Mouse (Mus musculus) myocyte (in vitro differentiated cells): ENCODE measurements around the gene Gpr18. TPM values are rescaled to one million over a fixed set of nuclear protein-coding genes. Genes with fewer than 3 reads are reported as not detected.

ENCODE experiments used
- H3K27me3 ChIP-seq: one replicate; pipeline ENCODE4 v1.6.1; 2011; ENCODE audit not compliant: control insufficient read depth, insufficient read depth, insufficient read length
- H3K36me3 ChIP-seq: one replicate; pipeline ENCODE4 v1.6.1; 2011; ENCODE audit not compliant: control insufficient read depth, insufficient read depth
- H3K4me2 ChIP-seq: one replicate; pipeline ENCODE4 v1.6.1; 2011; ENCODE audit warnings: low read depth, control low read depth
- H3K4me3 ChIP-seq: one replicate; pipeline ENCODE4 v1.5.1; 2011; ENCODE audit warnings: mild to moderate bottlenecking, control low read depth, moderate library complexity
- H3K79me2 ChIP-seq: one replicate; pipeline ENCODE4 v1.6.1; 2011; ENCODE audit not compliant: control insufficient read depth, insufficient read depth
- H3ac ChIP-seq: one replicate; pipeline ENCODE4 v1.6.1; 2011; ENCODE audit not compliant: control insufficient read depth, insufficient read length
- CEBPB ChIP-seq: IDR thresholded peaks from 2 replicates; pipeline ENCODE4 v1.6.1; 2011; ENCODE audit warnings: mild to moderate bottlenecking, moderate library complexity; ENCODE audit not compliant: poor library complexity, insufficient read depth, severe bottlenecking
- E2F4 ChIP-seq: IDR thresholded peaks from one replicate; pipeline ENCODE4 v1.6.1; 2011; ENCODE audit warnings: mild to moderate bottlenecking, control low read depth, moderate library complexity; ENCODE audit not compliant: insufficient read depth
- MAX ChIP-seq: IDR thresholded peaks from one replicate; pipeline ENCODE4 v1.6.1; 2011; ENCODE audit warnings: low read depth, mild to moderate bottlenecking, control low read depth
- MYOD1 ChIP-seq, 3 experiments: IDR thresholded peaks; one replicate each; pipeline ENCODE4 v1.6.1; 2011; ENCODE audit warnings: control low read depth in 2 of 3, low read depth in 2 of 3, mild to moderate bottlenecking in 2 of 3, moderate library complexity in 1 of 3; ENCODE audit not compliant: insufficient read length in 2 of 3, control insufficient read depth in 1 of 3
- MYOG ChIP-seq, 3 experiments: IDR thresholded peaks; one replicate each; pipeline ENCODE4 v1.6.1; 2011; ENCODE audit warnings: control low read depth in 2 of 3, low read depth in 2 of 3, mild to moderate bottlenecking in 2 of 3; ENCODE audit not compliant: insufficient read length in 2 of 3, control insufficient read depth in 1 of 3, insufficient read depth in 1 of 3
- POLR2A ChIP-seq: IDR thresholded peaks from one replicate; pipeline ENCODE4 v1.6.1; 2011; ENCODE audit warnings: low read depth, mild to moderate bottlenecking, control low read depth, moderate library complexity; ENCODE audit not compliant: insufficient read length
- POLR2AphosphoS2 ChIP-seq: IDR thresholded peaks from one replicate; pipeline ENCODE4 v1.6.1; 2011; ENCODE audit warnings: low read depth, control low read depth; ENCODE audit not compliant: insufficient read length
- REST ChIP-seq: IDR thresholded peaks from one replicate; pipeline ENCODE4 v1.6.1; 2011; ENCODE audit warnings: mild to moderate bottlenecking, control low read depth, moderate library complexity; ENCODE audit not compliant: insufficient read depth, insufficient read length
- SRF ChIP-seq: IDR thresholded peaks from one replicate; pipeline ENCODE4 v1.6.1; 2011; ENCODE audit warnings: low read depth; ENCODE audit not compliant: control insufficient read depth, insufficient read length
- TCF12 ChIP-seq: IDR thresholded peaks from one replicate; pipeline ENCODE4 v1.6.1; 2011; ENCODE audit warnings: mild to moderate bottlenecking, control low read depth; ENCODE audit not compliant: poor library complexity, insufficient read depth, severe bottlenecking
- TCF3 ChIP-seq: IDR thresholded peaks from one replicate; pipeline ENCODE4 v1.6.1; 2011; ENCODE audit warnings: low read depth, control low read depth; ENCODE audit not compliant: insufficient read length
- USF1 ChIP-seq: IDR thresholded peaks from one replicate; pipeline ENCODE4 v1.6.1; 2011; ENCODE audit warnings: low read depth, mild to moderate bottlenecking, control low read depth, moderate library complexity
- polyA plus RNA-seq: library from polyadenylated mRNA; unstranded; fragments of >200 nt; fragmentation: generic; extraction: Trizol; gene quantifications from one replicate; pipeline ENCODE4 v1.2.1, GENCODE M21; 2012; ENCODE audit warnings: missing spikeins

Gene Gpr18
- polyA plus RNA-seq, 1 experiment: not detected

GRCm38 (mm10) chr14:121920511-121921124 is 5.0 kb upstream of the Gpr18 start:
- Histone ChIP-seq H3K79me2 (no peaks in the 10 kb centered on the region), H3K36me3 (no peaks in the 10 kb centered on the region), H3K4me2 (no peak overlapping the region), H3K4me3 (no peak overlapping the region), H3K27me3 (no peaks in the 10 kb centered on the region), H3ac (no peak overlapping the region)
- TF ChIP-seq CEBPB: no peak
- TF ChIP-seq POLR2AphosphoS2: no peak
- no peak for TF ChIP-seq POLR2A
- no peak for TF ChIP-seq MAX
- TF ChIP-seq E2F4: no peak
- TF ChIP-seq SRF: no peak
- no peak for TF ChIP-seq TCF12
- TF ChIP-seq MYOD1 (IDR thresholded peaks at IDR 0.05; ENCODE audit: control insufficient read depth in 1 of 3, insufficient read length in 2 of 3, low read depth in 2 of 3): no peak
- TF ChIP-seq MYOG (IDR thresholded peaks at IDR 0.05; ENCODE audit: control insufficient read depth in 1 of 3, insufficient read depth in 1 of 3, insufficient read length in 2 of 3, low read depth in 2 of 3): no peak
- TF ChIP-seq USF1: no peak
- TF ChIP-seq REST: no peak
- TF ChIP-seq TCF3: no peak

DNA sequence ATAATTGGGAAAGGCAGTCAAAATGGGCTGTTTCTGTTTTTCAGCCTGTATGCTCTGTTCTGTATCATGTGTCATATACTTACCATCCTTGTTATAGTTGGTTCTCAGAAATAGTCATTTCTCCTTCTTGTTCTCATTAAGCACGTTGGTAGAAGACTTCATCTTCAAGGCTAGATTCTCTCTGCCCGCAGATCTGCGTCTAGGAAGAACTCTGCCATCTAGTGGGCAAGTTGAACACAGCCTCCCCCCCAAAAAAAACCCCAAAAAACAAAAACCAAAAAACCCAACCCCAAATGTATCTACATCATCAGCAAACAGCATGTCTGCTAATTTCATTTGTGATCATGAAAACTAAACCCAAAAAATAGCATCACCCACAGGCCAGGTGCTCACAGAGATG is 4.2 kb upstream of the Gpr18 start:
- no peak overlapping the region for H3K4me3 ChIP-seq
- H3K79me2 ChIP-seq: no peaks in the 10 kb centered on the region
- H3K4me2 ChIP-seq: no peak overlapping the region
- no peaks in the 10 kb centered on the region for H3K36me3 ChIP-seq
- TF ChIP-seq POLR2A (no peak), E2F4 (no peak), USF1 (no peak)
- H3K27me3 ChIP-seq: no peaks in the 10 kb centered on the region
- H3ac ChIP-seq: no peak overlapping the region

DNA sequence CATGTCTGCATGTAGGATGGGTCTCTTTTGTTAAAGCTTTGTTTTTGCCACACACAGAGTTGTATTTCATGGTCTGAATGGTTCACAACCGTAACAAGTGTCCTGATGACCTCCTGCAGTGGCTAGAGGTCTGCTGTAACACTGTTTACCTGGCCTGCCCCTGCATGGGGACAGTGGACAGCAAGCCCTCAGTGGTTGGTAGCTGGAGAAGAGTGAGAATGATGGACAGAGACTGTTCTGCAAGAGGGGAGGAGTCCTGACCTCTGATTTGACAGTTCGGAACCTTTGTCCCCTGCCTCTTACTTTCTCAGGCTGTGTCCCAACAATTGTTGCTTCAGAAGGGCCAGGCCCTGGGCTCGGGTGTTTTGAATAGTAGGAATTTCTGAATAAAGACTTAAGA is 2.7 kb upstream of the Gpr18 start:
- Histone ChIP-seq H3K36me3 (no peaks in the 10 kb centered on the region), H3K79me2 (no peaks in the 10 kb centered on the region), H3K4me2 (no peak overlapping the region), H3ac (no peak overlapping the region), H3K4me3 (no peak overlapping the region), H3K27me3 (no peaks in the 10 kb centered on the region)
- TF ChIP-seq CEBPB (no peak), POLR2A (no peak), TCF12 (no peak), MYOG (IDR thresholded peaks at IDR 0.05; ENCODE audit: control insufficient read depth in 1 of 3, insufficient read depth in 1 of 3, insufficient read length in 2 of 3, low read depth in 2 of 3) (no peak), USF1 (no peak), POLR2AphosphoS2 (no peak), SRF (no peak), TCF3 (no peak), REST (no peak), E2F4 (no peak), MYOD1 (IDR thresholded peaks at IDR 0.05; ENCODE audit: control insufficient read depth in 1 of 3, insufficient read length in 2 of 3, low read depth in 2 of 3) (no peak), MAX (no peak)

DNA sequence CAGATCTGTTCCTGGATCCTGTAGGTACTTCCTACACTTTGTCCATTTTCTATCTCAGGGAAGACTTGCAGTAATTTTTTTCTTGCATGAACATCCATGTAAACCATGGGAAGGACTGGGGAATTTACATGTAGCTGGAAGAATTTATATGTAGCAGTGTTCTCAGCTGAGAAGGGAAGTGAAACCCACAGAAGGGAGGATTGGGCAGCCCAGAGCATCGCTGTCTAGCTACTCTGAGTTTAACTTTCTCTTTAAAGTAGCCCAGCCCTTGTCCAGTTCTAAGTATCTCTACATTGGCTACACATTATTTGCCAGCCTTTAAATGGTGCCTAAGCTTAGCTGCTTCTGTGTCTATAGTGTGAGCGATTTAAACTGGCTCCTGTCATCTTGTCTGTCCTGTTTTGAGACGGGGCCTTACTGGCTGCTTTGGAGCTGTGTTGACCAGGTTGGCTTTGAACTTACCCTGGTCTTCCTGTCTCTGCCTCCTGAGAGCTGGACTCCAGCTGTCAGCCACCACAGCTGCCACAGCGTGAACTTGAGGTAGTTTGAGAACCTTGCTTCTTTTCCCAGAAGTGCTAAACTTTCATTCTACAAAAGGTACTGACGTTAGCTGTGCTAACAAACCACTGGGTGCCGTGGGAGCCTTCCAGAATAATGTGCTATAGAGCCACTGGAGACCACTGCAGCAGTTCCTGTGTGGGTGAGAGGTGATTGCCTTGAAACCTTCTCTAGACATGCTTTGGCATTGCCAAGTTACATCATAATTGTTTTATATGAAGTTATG is 922 bp upstream of the Gpr18 start:
- TF ChIP-seq USF1: no peak
- TF ChIP-seq TCF12: no peak
- no peak for TF ChIP-seq POLR2A
- Histone ChIP-seq H3K36me3 (no peaks in the 10 kb centered on the region), H3K27me3 (no peaks in the 10 kb centered on the region), H3K79me2 (no peaks in the 10 kb centered on the region), H3K4me2 (no peak overlapping the region), H3K4me3 (no peak overlapping the region), H3ac (no peak overlapping the region)

- H3K79me2 ChIP-seq: no peaks in the 10 kb centered on the region
- no peak overlapping the region for H3K4me2 ChIP-seq
- no peaks in the 10 kb centered on the region for H3K36me3 ChIP-seq
- TF ChIP-seq E2F4: no peak
- TF ChIP-seq USF1: no peak
- TF ChIP-seq MYOD1 (IDR thresholded peaks at IDR 0.05; ENCODE audit: control insufficient read depth in 1 of 3, insufficient read length in 2 of 3, low read depth in 2 of 3): no peak
- TF ChIP-seq POLR2AphosphoS2: no peak
- no peak for TF ChIP-seq REST
- no peak for TF ChIP-seq TCF12
- TF ChIP-seq CEBPB: no peak
- no peak for TF ChIP-seq POLR2A
- TF ChIP-seq SRF: no peak
- no peak for TF ChIP-seq TCF3
- TF ChIP-seq MYOG (IDR thresholded peaks at IDR 0.05; ENCODE audit: control insufficient read depth in 1 of 3, insufficient read depth in 1 of 3, insufficient read length in 2 of 3, low read depth in 2 of 3): no peak
- TF ChIP-seq MAX: no peak
- H3K4me3 ChIP-seq: no peak overlapping the region
- H3ac ChIP-seq: no peak overlapping the region
- H3K27me3 ChIP-seq: no peaks in the 10 kb centered on the region
Observed at GRCm38 (mm10) chr14:121915143-121915542, 438 bp downstream of the Gpr18 start.
